Mouse (Mus musculus): ENCODE measurements around the gene Klk1b24. TPM values are rescaled to one million over a fixed set of nuclear protein-coding genes. Genes with fewer than 3 reads are reported as not detected.

Klk1b24 gene
- polyA plus RNA-seq, 1 experiment = not detected

- Histone ChIP-seq H3K4me3 (ENCODE audit: insufficient read depth, poor library complexity, severe bottlenecking) (no peak overlapping the region), H3K79me2 (ENCODE audit: control insufficient read depth, insufficient read depth) (peaks cover 8% of the 10 kb centered on the region), H3K27me3 (ENCODE audit: control insufficient read depth, insufficient read depth, insufficient read length) (peaks cover 18% of the 10 kb centered on the region), H3K79me3 (ENCODE audit: low read depth) (no peaks in the 10 kb centered on the region), H3K36me3 (ENCODE audit: control insufficient read depth, insufficient read depth) (no peaks in the 10 kb centered on the region), H3ac (ENCODE audit: control insufficient read depth, insufficient read length, low read depth) (no peak overlapping the region)
- TF ChIP-seq CEBPB (IDR thresholded peaks at IDR 0.05; ENCODE audit: low read depth) (no peak), USF1 (IDR thresholded peaks at IDR 0.05; ENCODE audit: low read depth) (no peak), MYOD1 (IDR thresholded peaks at IDR 0.05; ENCODE audit: control insufficient read depth, insufficient read length, low read depth) (no peak), MAX (IDR thresholded peaks at IDR 0.05) (no peak), CTCF (IDR thresholded peaks at IDR 0.05; ENCODE audit: control insufficient read depth, insufficient read depth, insufficient read length) (no peak), FOSL1 (IDR thresholded peaks at IDR 0.05; ENCODE audit: insufficient read depth, low read length, poor library complexity, severe bottlenecking) (no peak), MYOG (IDR thresholded peaks at IDR 0.05; ENCODE audit: control insufficient read depth, extremely low read depth, insufficient read length) (no peak)
Measured at GRCm38 (mm10) chr7:44241163-44241562, 53.1 kb downstream of the Klk1b24 start.

Other genes starting within 250 kb of the Klk1b24 start
- gene Klk1b8, start 237.6 kb upstream of the Klk1b24 start, polyA plus RNA-seq (2012; fragmentation: generic; extraction: Trizol) = not detected
- not detected for gene Klk1b1, start 221.5 kb upstream of the Klk1b24 start, polyA plus RNA-seq (2012; fragmentation: generic; extraction: Trizol)
- not detected for gene Klk1b9, start 212.2 kb upstream of the Klk1b24 start, polyA plus RNA-seq (2012; fragmentation: generic; extraction: Trizol)
- not detected for gene Klk1b11, start 192.4 kb upstream of the Klk1b24 start, polyA plus RNA-seq (2012; fragmentation: generic; extraction: Trizol)
- gene Klk1b26, start 176.1 kb upstream of the Klk1b24 start, polyA plus RNA-seq (2012; fragmentation: generic; extraction: Trizol) = not detected
- gene Klk1b27, start 135.9 kb upstream of the Klk1b24 start, polyA plus RNA-seq (2012; fragmentation: generic; extraction: Trizol) = not detected
- gene Klk1b21, start 85.9 kb upstream of the Klk1b24 start, polyA plus RNA-seq (2012; fragmentation: generic; extraction: Trizol) = not detected
- 0.19 TPM for gene Klk1b22, start 75.6 kb upstream of the Klk1b24 start, polyA plus RNA-seq (2012; fragmentation: generic; extraction: Trizol)
- not detected for gene Klk1b16, start 51.5 kb upstream of the Klk1b24 start, polyA plus RNA-seq (2012; fragmentation: generic; extraction: Trizol)
- not detected for gene Klk1b3, start 10.0 kb downstream of the Klk1b24 start, polyA plus RNA-seq (2012; fragmentation: generic; extraction: Trizol)
- gene Klk1b4, start 19.2 kb downstream of the Klk1b24 start, polyA plus RNA-seq (2012; fragmentation: generic; extraction: Trizol) = not detected
- not detected for gene Klk1b5, start 27.7 kb downstream of the Klk1b24 start, polyA plus RNA-seq (2012; fragmentation: generic; extraction: Trizol)
- not detected for gene Klk1, start 37.1 kb downstream of the Klk1b24 start, polyA plus RNA-seq (2012; fragmentation: generic; extraction: Trizol)
- 0.06 TPM for gene Gm36864, start 47.9 kb downstream of the Klk1b24 start, polyA plus RNA-seq (2012; fragmentation: generic; extraction: Trizol)
- gene 1700028J19Rik, start 58.5 kb downstream of the Klk1b24 start, polyA plus RNA-seq (2012; fragmentation: generic; extraction: Trizol) = 0.68 TPM
- 68.9 TPM for gene 2410002F23Rik, start 58.5 kb downstream of the Klk1b24 start, polyA plus RNA-seq (2012; fragmentation: generic; extraction: Trizol)
- not detected for gene Acp4, start 69.1 kb downstream of the Klk1b24 start, polyA plus RNA-seq (2012; fragmentation: generic; extraction: Trizol)
- not detected for gene Gm15517, start 73.2 kb downstream of the Klk1b24 start, polyA plus RNA-seq (2012; fragmentation: generic; extraction: Trizol)
- gene Clec11a, start 118.7 kb downstream of the Klk1b24 start, polyA plus RNA-seq (2012; fragmentation: generic; extraction: Trizol) = 0.30 TPM
- under 0.01 TPM for gene Shank1, start 122.0 kb downstream of the Klk1b24 start, polyA plus RNA-seq (2012; fragmentation: generic; extraction: Trizol)
- gene Syt3, start 195.9 kb downstream of the Klk1b24 start, polyA plus RNA-seq (2012; fragmentation: generic; extraction: Trizol) = not detected
- gene 1700008O03Rik, start 197.6 kb downstream of the Klk1b24 start, polyA plus RNA-seq (2012; fragmentation: generic; extraction: Trizol) = 0.11 TPM
- not detected for gene Lrrc4b, start 240.8 kb downstream of the Klk1b24 start, polyA plus RNA-seq (2012; fragmentation: generic; extraction: Trizol)

All from C2C12 (cell line).